ENCODE assay signal across 22 mouse cellular contexts in the genomic region with DNA sequence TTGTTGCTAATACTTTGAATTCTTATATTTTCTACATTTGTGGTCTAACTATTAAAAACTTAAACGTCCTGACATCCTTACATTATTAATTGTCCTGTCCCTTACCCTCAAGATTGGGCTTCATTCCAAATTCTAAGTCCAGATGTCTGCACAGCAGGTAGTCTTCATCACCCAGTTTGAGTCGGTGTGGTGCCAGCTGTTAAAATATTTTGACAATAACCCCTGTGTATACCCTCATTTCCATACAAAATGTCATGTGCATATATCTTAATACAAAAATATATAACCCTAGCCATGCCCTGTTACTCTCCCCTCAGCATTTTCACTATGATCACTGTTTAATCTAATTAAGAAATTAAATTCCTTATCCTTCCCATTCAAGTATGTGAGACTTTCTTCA.
DNase-seq lines count a peak whose midpoint lies in the region; ATAC-seq and TF ChIP-seq lines count a peak whose summit lies in the region.
"Had no signal": no experiment of that assay in that cellular context is flagged by ENCODE, and none has a peak within 500 bp of the region (broad histone marks: within the 10 kb centered on the region; RNA-seq: fewer than 3 reads in every experiment).

No protein-coding gene starts in this region.

- no peak overlapping the region for H3K9ac ChIP-seq in midbrain, postnatal 0 days (replicated peaks; ENCODE audit: low read length, poor library complexity, severe bottlenecking)
- H3K9ac ChIP-seq in midbrain, embryonic 13.5 days (replicated peaks), result no peak overlapping the region
- H3K9ac ChIP-seq: forebrain, embryonic 15.5 days; heart, embryonic 15.5 days; limb, embryonic 15.5 days; liver, embryonic 15.5 days; lung, embryonic 15.5 days; neural tube, embryonic 15.5 days had no signal

- H3K4me2 ChIP-seq in midbrain, postnatal 0 days (ENCODE audit: low read depth, low read length, poor library complexity, severe bottlenecking), result no peak overlapping the region
- H3K4me2 ChIP-seq in midbrain, embryonic 13.5 days (replicated peaks), result no peak overlapping the region
- H3K4me2 ChIP-seq: forebrain, embryonic 15.5 days; heart, embryonic 15.5 days; limb, embryonic 15.5 days; liver, embryonic 15.5 days; lung, embryonic 15.5 days; neural tube, embryonic 15.5 days had no signal

- DNase-seq in embryo, embryonic 11 days, result peak; percentile 2
- no peak for DNase-seq in embryo, embryonic 9.5 days (ENCODE audit: extremely low spot score)
- peak; percentile 9 for DNase-seq in midbrain, postnatal 0 days (ENCODE audit: low spot score)
- DNase-seq in cerebellum, postnatal 14 days, result peak; percentile 25 to 70
- DNase-seq in lung, postnatal 10 days, result no peak
- no peak for DNase-seq in c-Kit-positive CD71-positive TER-119-positive erythroid progenitor cells, embryonic 14.5 days (ENCODE audit: low spot score)
- DNase-seq: adrenal gland, postnatal 14 days; kidney, postnatal 25 days; thymus, adult 18-20 months; thymus, postnatal 36 days had no signal

- no peak overlapping the region for H3K4me3 ChIP-seq in midbrain, postnatal 0 days (ENCODE audit: low read depth, low read length)
- H3K4me3 ChIP-seq in midbrain, embryonic 13.5 days (replicated peaks), result no peak overlapping the region
- H3K4me3 ChIP-seq: embryonic facial prominence, embryonic 10.5 days; forebrain, embryonic 15.5 days; heart, embryonic 15.5 days; limb, embryonic 15.5 days; liver, embryonic 15.5 days; lung, embryonic 15.5 days; midbrain, embryonic 10.5 days; neural tube, embryonic 15.5 days had no signal

- TF ChIP-seq CTCF in midbrain, postnatal 0 days (IDR thresholded peaks at IDR 0.05), result no peak

- H3K4me1 ChIP-seq in midbrain, postnatal 0 days (ENCODE audit: insufficient read depth, low read length), result no peaks in the 10 kb centered on the region
- no peaks in the 10 kb centered on the region for H3K4me1 ChIP-seq in midbrain, embryonic 13.5 days (replicated peaks)
- H3K4me1 ChIP-seq: embryonic facial prominence, embryonic 10.5 days; forebrain, embryonic 15.5 days; heart, embryonic 15.5 days; limb, embryonic 15.5 days; liver, embryonic 15.5 days; lung, embryonic 15.5 days; midbrain, embryonic 10.5 days; neural tube, embryonic 15.5 days had no signal

- no peak; the same call in 1 of the 2 replicates for ATAC-seq in midbrain, postnatal 0 days (ENCODE audit: low FRiP score)
- no peak for ATAC-seq in midbrain, embryonic 13.5 days
- ATAC-seq: activated CD4-positive, CD25-positive, alpha-beta regulatory T cell, adult 4 months; forebrain, embryonic 15.5 days; intestine, postnatal 0 days had no signal

- H3K27me3 ChIP-seq in midbrain, postnatal 0 days (ENCODE audit: insufficient read depth, low read length), result no peaks in the 10 kb centered on the region
- H3K27me3 ChIP-seq in midbrain, embryonic 13.5 days, result no peaks in the 10 kb centered on the region
- H3K27me3 ChIP-seq: forebrain, embryonic 15.5 days; heart, embryonic 15.5 days; limb, embryonic 15.5 days; liver, embryonic 15.5 days; lung, embryonic 15.5 days; neural tube, embryonic 15.5 days had no signal

- 38% methylated on average over 2 of the region's 2 CpGs for WGBS in midbrain, postnatal 0 days
- WGBS in midbrain, embryonic 13.5 days, result 53% methylated on average over 2 of the region's 2 CpGs

- no peaks in the 10 kb centered on the region for H3K36me3 ChIP-seq in midbrain, postnatal 0 days (ENCODE audit: insufficient read depth, low read length)
- no peaks in the 10 kb centered on the region for H3K36me3 ChIP-seq in midbrain, embryonic 13.5 days
- H3K36me3 ChIP-seq: embryonic facial prominence, embryonic 10.5 days; forebrain, embryonic 15.5 days; heart, embryonic 15.5 days; limb, embryonic 15.5 days; liver, embryonic 15.5 days; lung, embryonic 15.5 days; midbrain, embryonic 10.5 days; neural tube, embryonic 15.5 days had no signal

- H3K9me3 ChIP-seq in midbrain, postnatal 0 days (ENCODE audit: low read length), result no peaks in the 10 kb centered on the region
- H3K9me3 ChIP-seq in midbrain, embryonic 13.5 days, result no peaks in the 10 kb centered on the region
- H3K9me3 ChIP-seq: embryonic facial prominence, embryonic 10.5 days; forebrain, embryonic 15.5 days; heart, embryonic 15.5 days; limb, embryonic 15.5 days; liver, embryonic 15.5 days; lung, embryonic 15.5 days; midbrain, embryonic 10.5 days; neural tube, embryonic 15.5 days had no signal

- H3K27ac ChIP-seq in midbrain, postnatal 0 days (ENCODE audit: low read depth, low read length), result no peak overlapping the region
- H3K27ac ChIP-seq in midbrain, embryonic 13.5 days, result no peak overlapping the region
- H3K27ac ChIP-seq: embryonic facial prominence, embryonic 10.5 days; forebrain, embryonic 15.5 days; heart, embryonic 15.5 days; limb, embryonic 15.5 days; liver, embryonic 15.5 days; lung, embryonic 15.5 days; macrophage; midbrain, embryonic 10.5 days; neural tube, embryonic 15.5 days had no signal

Comparison
In these comparisons a context has a peak if more than half of its experiments do, and no peak if none do; other contexts are left out.
1. DNase-seq: peak in embryo, embryonic 11 days (single experiment), midbrain, postnatal 0 days (single experiment) and cerebellum, postnatal 14 days (2 of 2); none in embryo, embryonic 9.5 days (single experiment), lung, postnatal 10 days (single experiment) and c-Kit-positive CD71-positive TER-119-positive erythroid progenitor cells, embryonic 14.5 days (single experiment).